Mouse (Mus musculus) CH12.LX (cell line): ENCODE measurements around the gene Ceacam19. TPM values are rescaled to one million over a fixed set of nuclear protein-coding genes. Genes with fewer than 3 reads are reported as not detected.

ENCODE experiments used
- DNase-seq: peaks from one replicate; pipeline ENCODE4 v3.0.0-alpha.2; 2013; ENCODE audit errors: extremely low read depth
- H3K27ac ChIP-seq: 2 replicates; pipeline ENCODE4 v1.5.1; 2012; ENCODE audit warnings: low read depth, mild to moderate bottlenecking, control low read depth, moderate library complexity; ENCODE audit not compliant: insufficient read depth
- H3K27me3 ChIP-seq: replicated peaks from 2 replicates; pipeline ENCODE3; 2012; ENCODE audit warnings: inconsistent platforms
- H3K36me3 ChIP-seq, 2 experiments: replicated peaks in 1 of 2; 2 replicates each; pipeline versions ENCODE3 to v1.6.1; 2012; ENCODE audit warnings: inconsistent platforms in 1 of 2, low read length in 1 of 2, mild to moderate bottlenecking in 1 of 2, mixed read lengths in 1 of 2, moderate library complexity in 1 of 2; ENCODE audit not compliant: control insufficient read depth in 1 of 2, insufficient read depth in 1 of 2
- H3K4me1 ChIP-seq, 2 experiments: 2 replicates each; pipeline ENCODE4 v1.6.1; 2012; ENCODE audit warnings: inconsistent platforms in 1 of 2, moderate library complexity in 1 of 2; ENCODE audit not compliant: insufficient read depth in 2 of 2, control insufficient read depth in 1 of 2
- H3K4me2 ChIP-seq: 2 replicates; pipeline ENCODE4 v1.6.1; 2012; ENCODE audit warnings: low read depth, mild to moderate bottlenecking, control low read depth; ENCODE audit not compliant: poor library complexity, insufficient read depth, severe bottlenecking
- H3K4me3 ChIP-seq, 3 experiments: fragments of 150-350 bp in 1 of 3; sonication (generic) in 1 of 3; replicated peaks in 1 of 3; 2 replicates each; pipeline versions ENCODE3 to v1.5.1; 2011 to 2012; ENCODE audit warnings: low read depth in 2 of 3, low read length in 2 of 3, mild to moderate bottlenecking in 2 of 3, moderate library complexity in 2 of 3, control low read depth in 1 of 3, improper control_type of control experiment in 1 of 3, inconsistent platforms in 1 of 3, mixed read lengths in 1 of 3; ENCODE audit not compliant: poor library complexity in 1 of 3
- H3K79me2 ChIP-seq: replicated peaks from 2 replicates; pipeline ENCODE4 v1.6.1; 2012; ENCODE audit warnings: mild to moderate bottlenecking, moderate library complexity; ENCODE audit not compliant: control insufficient read depth, poor library complexity, insufficient read depth, severe bottlenecking; ENCODE audit errors: extremely low read depth
- H3K9ac ChIP-seq: 2 replicates; pipeline ENCODE4 v1.6.1; 2012; ENCODE audit warnings: low read depth, mild to moderate bottlenecking, control low read depth, moderate library complexity; ENCODE audit not compliant: insufficient read depth
- H3K9me3 ChIP-seq: replicated peaks from 2 replicates; pipeline ENCODE3; 2012; ENCODE audit warnings: low read length, inconsistent platforms, mixed read lengths
- CTCF ChIP-seq, 2 experiments: IDR thresholded peaks in 1 of 2; conservative IDR thresholded peaks in 1 of 2; 2 replicates each; pipeline ENCODE4 v1.5.1; 2011 to 2012; ENCODE audit warnings: low read depth in 2 of 2, low read length in 2 of 2, improper control_type of control experiment in 1 of 2, inconsistent platforms in 1 of 2, mild to moderate bottlenecking in 1 of 2, moderate library complexity in 1 of 2
- GABPA ChIP-seq: IDR thresholded peaks from 2 replicates; pipeline ENCODE4 v1.6.1; 2012; ENCODE audit warnings: low read depth, low read length, improper control_type of control experiment, inconsistent platforms; ENCODE audit not compliant: insufficient replicate concordance
- HCFC1 ChIP-seq: IDR thresholded peaks from 2 replicates; pipeline ENCODE4 v1.6.1; 2012; ENCODE audit warnings: low read depth, mild to moderate bottlenecking, inconsistent platforms, low read length, improper control_type of control experiment
- JUN ChIP-seq: IDR thresholded peaks from 2 replicates; pipeline ENCODE4 v1.6.1; 2011; ENCODE audit warnings: low read depth, mild to moderate bottlenecking, low read length, improper control_type of control experiment, moderate library complexity; ENCODE audit not compliant: insufficient read depth
- MAFK ChIP-seq: IDR thresholded peaks from 2 replicates; pipeline ENCODE4 v1.6.1; 2011; ENCODE audit warnings: low read length, improper control_type of control experiment; ENCODE audit not compliant: insufficient replicate concordance
- MAZ ChIP-seq: IDR thresholded peaks from 2 replicates; pipeline ENCODE4 v1.6.1; 2012; ENCODE audit warnings: low read depth, mild to moderate bottlenecking, inconsistent platforms, low read length, improper control_type of control experiment, moderate library complexity
- MEF2A ChIP-seq: IDR thresholded peaks from 2 replicates; pipeline ENCODE4 v1.6.1; 2014; ENCODE audit warnings: low read depth, mild to moderate bottlenecking, inconsistent platforms, low read length, improper control_type of control experiment, borderline replicate concordance
- MXI1 ChIP-seq: IDR thresholded peaks from 2 replicates; pipeline ENCODE4 v1.6.1; 2011; ENCODE audit warnings: mild to moderate bottlenecking, low read depth, low read length, improper control_type of control experiment
- NRF1 ChIP-seq: IDR thresholded peaks from 2 replicates; pipeline ENCODE4 v1.6.1; 2014; ENCODE audit warnings: low read depth, mild to moderate bottlenecking, inconsistent platforms, low read length, improper control_type of control experiment, moderate library complexity
- UBTF ChIP-seq: IDR thresholded peaks from 2 replicates; pipeline ENCODE4 v1.6.1; 2012; ENCODE audit warnings: low read depth, mild to moderate bottlenecking, inconsistent platforms, low read length, improper control_type of control experiment, moderate library complexity
- USF1 ChIP-seq: IDR thresholded peaks from 2 replicates; pipeline ENCODE4 v1.6.1; 2014; ENCODE audit warnings: low read depth, mild to moderate bottlenecking, inconsistent platforms, low read length, improper control_type of control experiment
- USF2 ChIP-seq: conservative IDR thresholded peaks from 2 replicates; pipeline ENCODE4 v1.6.1; 2011; ENCODE audit warnings: low read depth, low read length, improper control_type of control experiment
- ZKSCAN1 ChIP-seq: IDR thresholded peaks from 2 replicates; pipeline ENCODE4 v1.6.1; 2012; ENCODE audit warnings: low read depth, inconsistent platforms, low read length, improper control_type of control experiment, borderline replicate concordance
- dilution Hi-C: fragments of 300-500 bp; cut with MboI; formaldehyde crosslinking; loops from 2 replicates; pipeline ENCODE4 v1.14.3; 2020; ENCODE audit warnings: low sequenced_read_pairs; ENCODE audit not compliant: extremely low pct_unique_long_range_greater_than_20kb, extremely low pct_ligation_motif_present
- in situ Hi-C: fragments of 300-500 bp; cut with MboI; formaldehyde crosslinking; loops from 3 replicates; pipeline ENCODE4 v1.14.3; 2019; ENCODE audit warnings: low sequenced_read_pairs, low pct_ligation_motif_present, low pct_unique_long_range_greater_than_20kb, mixed read lengths
- polyA plus RNA-seq: library from polyadenylated mRNA; unstranded; fragments of >175 nt; gene quantifications from 2 replicates; pipeline ENCODE4 v1.2.1, GENCODE M21; 2012; ENCODE audit warnings: low read depth; ENCODE audit not compliant: insufficient read length
- total RNA-seq, 2 experiments: library from RNA; depleted of rRNA; stranded (reverse); fragments of 300-350 nt in 1 of 2; fragments of >200 nt in 1 of 2; gene quantifications; 2 replicates each; pipeline ENCODE4 v1.2.3; 2012 to 2014

Ceacam19 gene
- total and polyA plus RNA-seq, 3 experiments = 0.08 TPM; not detected in 2

- dilution Hi-C loops = no loop called here
- TF ChIP-seq ZKSCAN1 = no peak
- no peak for TF ChIP-seq MAZ
- no peak for TF ChIP-seq UBTF
- no peak for TF ChIP-seq MAFK
- no peak for TF ChIP-seq JUN
- TF ChIP-seq USF1 = no peak
- no peak overlapping the region for H3K4me2 ChIP-seq
These were observed 50.9 kb downstream of the Ceacam19 start for GRCm38 (mm10) chr7:19836843-19837242.

DNA sequence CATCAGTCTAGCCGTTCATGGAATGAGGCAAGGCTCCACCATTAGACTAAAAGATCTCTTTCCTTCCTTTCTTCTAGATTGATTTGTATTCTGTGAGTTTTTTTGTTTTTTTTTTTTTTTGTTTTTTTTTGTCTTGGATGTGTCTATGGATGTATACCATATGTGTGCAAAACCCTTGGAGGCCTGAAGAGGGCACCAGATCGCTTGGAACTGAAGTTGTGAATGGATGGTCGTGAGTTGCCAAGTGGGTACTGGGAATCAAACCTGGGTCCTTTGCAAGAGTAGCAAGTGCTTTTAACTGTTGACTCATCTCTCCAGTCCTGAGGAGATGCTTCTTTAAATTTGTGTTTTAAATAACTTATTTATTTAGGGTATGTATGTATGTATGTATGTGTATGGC lies 53.7 kb downstream of the Ceacam19 start:
- no peaks in the 10 kb centered on the region for H3K79me2 ChIP-seq
- peaks cover 13 to 19% of the 10 kb centered on the region in 2 experiments for H3K4me1 ChIP-seq
- no peaks in the 10 kb centered on the region for H3K36me3 ChIP-seq
- no peak overlapping the region for H3K27ac ChIP-seq
- peaks cover 8% of the 10 kb centered on the region for H3K9me3 ChIP-seq
- H3K9ac ChIP-seq = no peak overlapping the region
- H3K27me3 ChIP-seq = no peaks in the 10 kb centered on the region
- dilution Hi-C loops = no loop called here
- no peak overlapping the region for H3K4me2 ChIP-seq
- in situ Hi-C loops = no loop called here
- DNase-seq = no peak
- TF ChIP-seq CTCF (conservative IDR thresholded peaks at IDR 0.05 in 1 of 2, IDR thresholded peaks at IDR 0.05 in 1 of 2; ENCODE audit: low read depth in 2 of 2, low read length in 2 of 2) (peak in 1 of 2 experiments; percentile 33; a peak in 2 of 4 replicates), MAFK (no peak)
- no peak overlapping the region for H3K4me3 ChIP-seq

More at GRCm38 (mm10) chr7:19836843-19837242, 50.9 kb downstream of the Ceacam19 start:
- Histone ChIP-seq H3K79me2 (no peaks in the 10 kb centered on the region), H3K9ac (no peak overlapping the region), H3K27me3 (no peaks in the 10 kb centered on the region), H3K27ac (no peak overlapping the region), H3K9me3 (peaks cover 2% of the 10 kb centered on the region), H3K4me3 (no peak overlapping the region), H3K4me1 (peaks cover 7 to 10% of the 10 kb centered on the region in 2 experiments), H3K36me3 (no peaks in the 10 kb centered on the region)
- in situ Hi-C loops = no loop called here
- DNase-seq = no peak

DNA sequence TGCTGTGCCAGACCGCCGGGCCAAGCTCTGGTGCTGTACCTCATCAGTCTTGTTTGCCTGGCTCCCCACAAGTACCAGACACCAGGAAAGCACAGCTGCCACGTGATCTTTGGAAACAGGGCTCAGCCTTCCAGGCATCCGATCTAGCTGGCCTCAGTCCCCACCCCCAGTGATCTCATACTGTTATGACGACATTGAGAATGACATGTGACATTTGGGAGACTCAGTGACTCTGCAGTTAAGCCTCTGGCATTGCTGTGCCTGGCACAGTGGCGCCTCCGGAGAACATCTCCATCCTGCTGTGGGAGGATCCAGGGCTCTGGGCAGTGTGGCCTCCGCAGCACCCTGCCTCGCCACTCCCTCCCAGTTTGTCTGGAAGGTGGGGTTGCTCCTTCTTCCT lies 55.9 kb downstream of the Ceacam19 start:
- DNase-seq = no peak
- peaks cover 9% of the 10 kb centered on the region for H3K9me3 ChIP-seq
- TF ChIP-seq MXI1 (no peak), GABPA (no peak), USF2 (no peak), HCFC1 (no peak), MEF2A (no peak), NRF1 (no peak), MAFK (no peak)
- TF ChIP-seq, all 38 proteins: peak for 0
- Histone ChIP-seq H3K9ac (no peak overlapping the region), H3K27ac (no peak overlapping the region), H3K4me3 (no peak overlapping the region), H3K4me1 (peaks cover 12 to 19% of the 10 kb centered on the region in 2 experiments), H3K79me2 (no peaks in the 10 kb centered on the region), H3K4me2 (no peak overlapping the region), H3K27me3 (no peaks in the 10 kb centered on the region), H3K36me3 (no peaks in the 10 kb centered on the region)
- dilution Hi-C loops (no loop called here), in situ Hi-C loops (no loop called here)
